In genomic region chr7:44848561-44849415, GRCm38 (mm10) we compare ENCODE assay signal across 1 mouse cellular context.
TF ChIP-seq lines count a peak whose summit lies in the region.

Akt1s1 (plus strand) TSS chr7:44848991.
Tbc1d17 (minus strand) TSS chr7:44849079.

TF ChIP-seq in MEL, 35 proteins besides CTCF, POLR2A, EP300 and RAD21 (continued from another document):
- TF ChIP-seq SIN3A (IDR thresholded peaks at IDR 0.05; ENCODE audit: low read length) (peak; percentile 95), BHLHE40 (IDR thresholded peaks at IDR 0.05; ENCODE audit: borderline replicate concordance, low read depth, low read length) (peak; percentile 15; the same call in 1 of the 2 replicates), MYB (IDR thresholded peaks at IDR 0.05; ENCODE audit: low read depth, low read length) (peak; percentile 69; the same call in 1 of the 2 replicates), MAX (IDR thresholded peaks at IDR 0.05; ENCODE audit: low read length) (peak; percentile 97), POLR2AphosphoS5 (IDR thresholded peaks at IDR 0.05; ENCODE audit: borderline replicate concordance, low read depth, low read length) (no peak), MYC (IDR thresholded peaks at IDR 0.05; ENCODE audit: low read depth, low read length) (peak; percentile 91)
